Mouse (Mus musculus) myocyte (in vitro differentiated cells): ENCODE results near the gene Cks1b.

Experiments used
- MAX ChIP-seq: IDR thresholded peaks from one replicate; pipeline ENCODE4 v1.6.1; 2011; ENCODE audit warnings: low read depth, mild to moderate bottlenecking, control low read depth
- MYOG ChIP-seq, 3 experiments: IDR thresholded peaks; one replicate each; pipeline ENCODE4 v1.6.1; 2011; ENCODE audit warnings: control low read depth in 2 of 3, low read depth in 2 of 3, mild to moderate bottlenecking in 2 of 3; ENCODE audit not compliant: insufficient read length in 2 of 3, control insufficient read depth in 1 of 3, insufficient read depth in 1 of 3
- POLR2A ChIP-seq: IDR thresholded peaks from one replicate; pipeline ENCODE4 v1.6.1; 2011; ENCODE audit warnings: low read depth, mild to moderate bottlenecking, control low read depth, moderate library complexity; ENCODE audit not compliant: insufficient read length
- SRF ChIP-seq: IDR thresholded peaks from one replicate; pipeline ENCODE4 v1.6.1; 2011; ENCODE audit warnings: low read depth; ENCODE audit not compliant: control insufficient read depth, insufficient read length
- TCF12 ChIP-seq: IDR thresholded peaks from one replicate; pipeline ENCODE4 v1.6.1; 2011; ENCODE audit warnings: mild to moderate bottlenecking, control low read depth; ENCODE audit not compliant: poor library complexity, insufficient read depth, severe bottlenecking
- USF1 ChIP-seq: IDR thresholded peaks from one replicate; pipeline ENCODE4 v1.6.1; 2011; ENCODE audit warnings: low read depth, mild to moderate bottlenecking, control low read depth, moderate library complexity

- TF ChIP-seq USF1 = no peak
- no peak for TF ChIP-seq TCF12
- TF ChIP-seq POLR2A = peak; percentile 35
- no peak for TF ChIP-seq MAX
- no peak for TF ChIP-seq SRF
- no peak for TF ChIP-seq MYOG (IDR thresholded peaks at IDR 0.05; ENCODE audit: control insufficient read depth in 1 of 3, insufficient read depth in 1 of 3, insufficient read length in 2 of 3, low read depth in 2 of 3)
Measured at GRCm38 (mm10) chr3:89392871-89393311, 25.3 kb downstream of the Cks1b start.
